11 mouse cellular contexts compared by ENCODE assay signal in the genomic region with DNA sequence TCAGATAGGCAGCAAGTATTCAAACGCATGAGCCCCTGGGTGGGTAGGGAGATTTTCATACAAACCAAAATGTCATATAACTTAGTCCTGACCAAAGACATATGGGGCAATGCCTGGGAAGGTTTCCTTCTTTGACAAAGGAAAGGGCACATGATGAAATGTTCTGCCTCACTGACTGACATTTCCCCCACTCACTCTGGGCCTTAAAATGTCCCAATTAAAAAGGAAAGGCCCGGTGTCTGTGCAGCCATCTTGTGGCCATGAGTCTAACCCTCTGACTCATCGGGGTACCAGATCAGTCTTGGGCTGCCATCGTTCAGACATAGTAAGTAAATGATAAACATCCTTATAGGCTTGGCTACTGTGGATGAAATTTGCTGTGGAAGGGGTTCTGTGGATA.
"Had no signal": no experiment of that assay in that cellular context is flagged by ENCODE, and none has a peak within 500 bp of the region (broad histone marks: within the 10 kb centered on the region; RNA-seq: fewer than 3 reads in every experiment).

No protein-coding gene starts in this region.

- H3K9me3 ChIP-seq: kidney, embryonic 15.5 days; limb, embryonic 15.5 days; liver, embryonic 13.5 days; midbrain, embryonic 15.5 days had no signal

- H3K27ac ChIP-seq: kidney, embryonic 15.5 days; limb, embryonic 15.5 days; liver, embryonic 13.5 days; midbrain, embryonic 15.5 days had no signal

- ATAC-seq: midbrain, embryonic 15.5 days had no signal

- H3K36me3 ChIP-seq: kidney, embryonic 15.5 days; limb, embryonic 15.5 days; liver, embryonic 13.5 days; midbrain, embryonic 15.5 days had no signal

- DNase-seq: kidney, adult 2 months; kidney, postnatal 14 days; liver, embryonic 13.5 days; lung, adult 18-20 months; lung, postnatal 10 days; lung, postnatal 4 days; right cerebral cortex, postnatal 25 days; thymus, postnatal 4 days had no signal

- H3K27me3 ChIP-seq: kidney, embryonic 15.5 days; limb, embryonic 15.5 days; liver, embryonic 13.5 days; midbrain, embryonic 15.5 days had no signal

- H3K4me2 ChIP-seq: kidney, embryonic 15.5 days; limb, embryonic 15.5 days; liver, embryonic 13.5 days; midbrain, embryonic 15.5 days had no signal

- H3K4me3 ChIP-seq: kidney, embryonic 15.5 days; limb, embryonic 15.5 days; liver, embryonic 13.5 days; midbrain, embryonic 15.5 days had no signal

- H3K9ac ChIP-seq: kidney, embryonic 15.5 days; limb, embryonic 15.5 days; liver, embryonic 13.5 days; midbrain, embryonic 15.5 days had no signal
